Mouse (Mus musculus): ENCODE measurements at regions not wholly inside any gene's neighbourhood (a gene's known extent, or its start where the extent isn't known, plus 50 kb on each side); places are given as distances from the start of the nearest gene placed in this dataset.

- H3K4me3 ChIP-seq (ENCODE audit: insufficient read depth, low read depth, low read length): no peak overlapping the region
- no peak overlapping the region for H3K9ac ChIP-seq (ENCODE audit: low read depth, low read length)
- H3K27ac ChIP-seq (replicated peaks; ENCODE audit: insufficient read depth, low read depth, low read length): no peak overlapping the region
- no peaks in the 10 kb centered on the region for H3K4me1 ChIP-seq (ENCODE audit: control insufficient read depth, insufficient read depth, low read length)
- 82% methylated on average over 5 of the region's 5 CpGs for WGBS
- TF ChIP-seq CTCF (IDR thresholded peaks at IDR 0.05; ENCODE audit: low read depth, low read length) (no peak), POLR2A (IDR thresholded peaks at IDR 0.05; ENCODE audit: extremely low read depth, insufficient read depth, low read length) (no peak)
- no peak for DNase-seq (ENCODE audit: extremely low read depth, low read depth, low spot score)
- H3K36me3 ChIP-seq (ENCODE audit: control insufficient read depth, insufficient read depth, low read length): no peaks in the 10 kb centered on the region
- H3K79me2 ChIP-seq (ENCODE audit: control insufficient read depth, insufficient read depth, low read length): no peaks in the 10 kb centered on the region
- H3K27me3 ChIP-seq (ENCODE audit: control insufficient read depth, insufficient read depth, low read length): no peaks in the 10 kb centered on the region
These were observed 92.7 kb upstream of the Rnd3 start for GRCm38 (mm10) chr2:51241573-51241972.

GRCm38 (mm10) chr2:51240000-51240399 is 91.1 kb upstream of the Rnd3 start:
- Histone ChIP-seq H3K36me3 (ENCODE audit: control insufficient read depth, insufficient read depth, low read length) (no peaks in the 10 kb centered on the region), H3K4me1 (ENCODE audit: control insufficient read depth, insufficient read depth, low read length) (no peaks in the 10 kb centered on the region), H3K9ac (ENCODE audit: low read depth, low read length) (no peak overlapping the region), H3K4me3 (ENCODE audit: insufficient read depth, low read depth, low read length) (no peak overlapping the region), H3K79me2 (ENCODE audit: control insufficient read depth, insufficient read depth, low read length) (no peaks in the 10 kb centered on the region), H3K27me3 (ENCODE audit: control insufficient read depth, insufficient read depth, low read length) (no peaks in the 10 kb centered on the region), H3K27ac (replicated peaks; ENCODE audit: insufficient read depth, low read depth, low read length) (no peak overlapping the region)
- TF ChIP-seq POLR2A (IDR thresholded peaks at IDR 0.05; ENCODE audit: extremely low read depth, insufficient read depth, low read length) (no peak), CTCF (IDR thresholded peaks at IDR 0.05; ENCODE audit: low read depth, low read length) (no peak)
- no peak for DNase-seq (ENCODE audit: extremely low read depth, low read depth, low spot score)
- WGBS: 90% methylated on average over 1 of the region's 1 CpGs

GRCm38 (mm10) chr2:51238992-51239391 is 90.1 kb upstream of the Rnd3 start:
- Histone ChIP-seq H3K27ac (replicated peaks; ENCODE audit: insufficient read depth, low read depth, low read length) (no peak overlapping the region), H3K4me1 (ENCODE audit: control insufficient read depth, insufficient read depth, low read length) (no peaks in the 10 kb centered on the region), H3K27me3 (ENCODE audit: control insufficient read depth, insufficient read depth, low read length) (no peaks in the 10 kb centered on the region), H3K4me3 (ENCODE audit: insufficient read depth, low read depth, low read length) (no peak overlapping the region), H3K79me2 (ENCODE audit: control insufficient read depth, insufficient read depth, low read length) (no peaks in the 10 kb centered on the region), H3K36me3 (ENCODE audit: control insufficient read depth, insufficient read depth, low read length) (no peaks in the 10 kb centered on the region), H3K9ac (ENCODE audit: low read depth, low read length) (no peak overlapping the region)
- TF ChIP-seq POLR2A (IDR thresholded peaks at IDR 0.05; ENCODE audit: extremely low read depth, insufficient read depth, low read length) (no peak), CTCF (IDR thresholded peaks at IDR 0.05; ENCODE audit: low read depth, low read length) (no peak)
- no peak for DNase-seq (ENCODE audit: extremely low read depth, low read depth, low spot score)
- 52% methylated on average over 4 of the region's 4 CpGs for WGBS

GRCm38 (mm10) chr2:51238131-51238931 is 89.4 kb upstream of the Rnd3 start:
- Histone ChIP-seq H3K9ac (ENCODE audit: low read depth, low read length) (no peak overlapping the region), H3K36me3 (ENCODE audit: control insufficient read depth, insufficient read depth, low read length) (no peaks in the 10 kb centered on the region), H3K4me3 (ENCODE audit: insufficient read depth, low read depth, low read length) (no peak overlapping the region), H3K27ac (replicated peaks; ENCODE audit: insufficient read depth, low read depth, low read length) (no peak overlapping the region), H3K79me2 (ENCODE audit: control insufficient read depth, insufficient read depth, low read length) (no peaks in the 10 kb centered on the region), H3K4me1 (ENCODE audit: control insufficient read depth, insufficient read depth, low read length) (no peaks in the 10 kb centered on the region), H3K27me3 (ENCODE audit: control insufficient read depth, insufficient read depth, low read length) (no peaks in the 10 kb centered on the region)
- 41% methylated on average over 16 of the region's 16 CpGs for WGBS
- DNase-seq (ENCODE audit: extremely low read depth, low read depth, low spot score): no peak
- TF ChIP-seq POLR2A (IDR thresholded peaks at IDR 0.05; ENCODE audit: extremely low read depth, insufficient read depth, low read length): no peak
- no peak for TF ChIP-seq CTCF (IDR thresholded peaks at IDR 0.05; ENCODE audit: low read depth, low read length)

- Histone ChIP-seq H3K27ac (replicated peaks; ENCODE audit: insufficient read depth, low read depth, low read length) (no peak overlapping the region), H3K79me2 (ENCODE audit: control insufficient read depth, insufficient read depth, low read length) (no peaks in the 10 kb centered on the region), H3K4me1 (ENCODE audit: control insufficient read depth, insufficient read depth, low read length) (no peaks in the 10 kb centered on the region), H3K36me3 (ENCODE audit: control insufficient read depth, insufficient read depth, low read length) (no peaks in the 10 kb centered on the region), H3K4me3 (ENCODE audit: insufficient read depth, low read depth, low read length) (no peak overlapping the region), H3K9ac (ENCODE audit: low read depth, low read length) (no peak overlapping the region), H3K27me3 (ENCODE audit: control insufficient read depth, insufficient read depth, low read length) (no peaks in the 10 kb centered on the region)
- no peak for TF ChIP-seq POLR2A (IDR thresholded peaks at IDR 0.05; ENCODE audit: extremely low read depth, insufficient read depth, low read length)
- TF ChIP-seq CTCF (IDR thresholded peaks at IDR 0.05; ENCODE audit: low read depth, low read length): no peak
- DNase-seq (ENCODE audit: extremely low read depth, low read depth, low spot score): no peak
- WGBS: 86% methylated on average over 10 of the region's 10 CpGs
These were observed 88.5 kb upstream of the Rnd3 start for GRCm38 (mm10) chr2:51237451-51237850.

- H3K4me3 ChIP-seq (ENCODE audit: insufficient read depth, low read depth, low read length): no peak overlapping the region
- no peaks in the 10 kb centered on the region for H3K79me2 ChIP-seq (ENCODE audit: control insufficient read depth, insufficient read depth, low read length)
- no peaks in the 10 kb centered on the region for H3K27me3 ChIP-seq (ENCODE audit: control insufficient read depth, insufficient read depth, low read length)
- no peaks in the 10 kb centered on the region for H3K36me3 ChIP-seq (ENCODE audit: control insufficient read depth, insufficient read depth, low read length)
- no peaks in the 10 kb centered on the region for H3K4me1 ChIP-seq (ENCODE audit: control insufficient read depth, insufficient read depth, low read length)
- no peak for DNase-seq (ENCODE audit: extremely low read depth, low read depth, low spot score)
- TF ChIP-seq POLR2A (IDR thresholded peaks at IDR 0.05; ENCODE audit: extremely low read depth, insufficient read depth, low read length) (no peak), CTCF (IDR thresholded peaks at IDR 0.05; ENCODE audit: low read depth, low read length) (no peak)
- H3K27ac ChIP-seq (replicated peaks; ENCODE audit: insufficient read depth, low read depth, low read length): no peak overlapping the region
- H3K9ac ChIP-seq (ENCODE audit: low read depth, low read length): no peak overlapping the region
- 19% methylated on average over 3 of the region's 3 CpGs for WGBS
These were observed 87.9 kb upstream of the Rnd3 start for GRCm38 (mm10) chr2:51236852-51237251.

Measured in liver, adult 2 months (tissue).